Comparison of ENCODE assay signal across 12 mouse cellular contexts in the genomic region with DNA sequence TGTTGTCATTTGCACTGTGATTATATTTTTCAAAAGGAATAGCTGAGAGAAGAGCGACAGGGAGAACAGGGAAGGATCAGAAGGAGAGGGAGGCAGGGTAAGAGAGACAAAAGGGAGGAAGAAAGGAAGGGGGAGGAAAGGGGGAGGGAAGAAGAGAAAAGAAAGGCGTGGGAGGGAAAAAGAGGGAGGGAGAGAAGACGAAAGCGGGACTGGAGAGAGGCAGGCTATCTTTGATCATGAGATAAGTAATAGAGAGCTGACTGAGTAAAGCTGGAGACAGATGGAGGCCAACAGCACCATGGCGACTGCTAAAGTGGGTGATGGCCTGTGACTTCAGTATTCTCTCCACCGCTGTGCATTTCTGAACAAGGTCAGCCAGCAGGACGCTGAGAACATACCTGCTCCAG.
A peak's percentile ranks its signal among the peaks of the same experiment; 100 is the strongest.
DNase-seq lines count a peak whose midpoint lies in the region; ATAC-seq and TF ChIP-seq lines count a peak whose summit lies in the region.
"Had no signal": no experiment of that assay in that cellular context is flagged by ENCODE, and none has a peak within 500 bp of the region (broad histone marks: within the 10 kb centered on the region; RNA-seq: fewer than 3 reads in every experiment).

No protein-coding gene starts in this region.

- TF ChIP-seq POLR2A in olfactory bulb, adult 2 months (IDR thresholded peaks at IDR 0.05; ENCODE audit: insufficient read depth, low read depth, low read length) = no peak

- no peak overlapping the region for H3K9ac ChIP-seq in heart, embryonic 12.5 days
- no peak overlapping the region for H3K9ac ChIP-seq in lung, embryonic 15.5 days
- no peak overlapping the region for H3K9ac ChIP-seq in hindbrain, embryonic 12.5 days
- H3K9ac ChIP-seq: limb, embryonic 13.5 days had no signal

- peak overlapping the region; percentile 20 for H3K27ac ChIP-seq in heart, embryonic 12.5 days (ENCODE audit: poor library complexity, severe bottlenecking)
- H3K27ac ChIP-seq in lung, embryonic 15.5 days = 0 out of 2 replicates have a peak overlapping the region, but pooled peaks have one; percentile 8
- H3K27ac ChIP-seq in hindbrain, embryonic 12.5 days = peak overlapping the region; percentile 55; the same call in 1 of the 2 replicates
- peak overlapping the region; percentile 67 for H3K27ac ChIP-seq in olfactory bulb, adult 2 months (ENCODE audit: insufficient read depth, low read depth, low read length)
- H3K27ac ChIP-seq: limb, embryonic 13.5 days had no signal

- peaks cover 15% of the 10 kb centered on the region for H3K4me1 ChIP-seq in heart, embryonic 12.5 days (replicated peaks)
- H3K4me1 ChIP-seq in lung, embryonic 15.5 days = no peaks in the 10 kb centered on the region
- H3K4me1 ChIP-seq in hindbrain, embryonic 12.5 days = peaks cover 12% of the 10 kb centered on the region
- peaks cover 8% of the 10 kb centered on the region for H3K4me1 ChIP-seq in olfactory bulb, adult 2 months (ENCODE audit: control insufficient read depth, insufficient read depth, low read length)

- ATAC-seq in heart, embryonic 12.5 days (ENCODE audit: insufficient number of reproducible peaks, low FRiP score) = peak; percentile 36; the same call in 1 of the 2 replicates
- no peak for ATAC-seq in lung, embryonic 15.5 days (ENCODE audit: borderline replicate concordance, extremely low read depth, low FRiP score, low TSS enrichment)
- ATAC-seq in hindbrain, embryonic 12.5 days (ENCODE audit: low FRiP score) = no peak

- TF ChIP-seq CTCF in olfactory bulb, adult 2 months (IDR thresholded peaks at IDR 0.05; ENCODE audit: insufficient read depth, low read depth, low read length) = no peak

- intact Hi-C loops in heart, postnatal 36 days (cut with DNase I) = no loop called here

- peaks cover 18% of the 10 kb centered on the region; the same call in 1 of the 2 replicates for H3K36me3 ChIP-seq in heart, embryonic 12.5 days
- 0 out of 2 replicates have a peak, but pooled peaks cover 5% of the 10 kb centered on the region for H3K36me3 ChIP-seq in lung, embryonic 15.5 days
- 0 out of 2 replicates have a peak, but pooled peaks cover 2% of the 10 kb centered on the region for H3K36me3 ChIP-seq in hindbrain, embryonic 12.5 days

- H3K4me2 ChIP-seq in heart, embryonic 12.5 days = no peak overlapping the region
- H3K4me2 ChIP-seq in lung, embryonic 15.5 days = no peak overlapping the region
- H3K4me2 ChIP-seq in hindbrain, embryonic 12.5 days (replicated peaks) = no peak overlapping the region
- H3K4me2 ChIP-seq: limb, embryonic 13.5 days had no signal

- 33% methylated on average over 7 of the region's 7 CpGs for WGBS in heart, embryonic 12.5 days
- 29% methylated on average over 7 of the region's 7 CpGs for WGBS in lung, embryonic 15.5 days
- WGBS in hindbrain, embryonic 12.5 days = 38% methylated on average over 7 of the region's 7 CpGs
- WGBS in olfactory bulb, adult 2 months = 25% methylated on average over 7 of the region's 7 CpGs

- no peak overlapping the region for H3K4me3 ChIP-seq in heart, embryonic 12.5 days
- no peak overlapping the region for H3K4me3 ChIP-seq in lung, embryonic 15.5 days
- no peak overlapping the region for H3K4me3 ChIP-seq in hindbrain, embryonic 12.5 days
- H3K4me3 ChIP-seq in olfactory bulb, adult 2 months (ENCODE audit: insufficient read depth, low read depth, low read length) = no peak overlapping the region
- H3K4me3 ChIP-seq: limb, embryonic 13.5 days had no signal

- H3K9me3 ChIP-seq in heart, embryonic 12.5 days (replicated peaks) = no peaks in the 10 kb centered on the region
- no peaks in the 10 kb centered on the region for H3K9me3 ChIP-seq in lung, embryonic 15.5 days
- no peaks in the 10 kb centered on the region for H3K9me3 ChIP-seq in hindbrain, embryonic 12.5 days (replicated peaks)
- H3K9me3 ChIP-seq: limb, embryonic 13.5 days had no signal

- DNase-seq in heart, postnatal 36 days = no peak
- DNase-seq in lung, postnatal 14 days = no peak
- no peak for DNase-seq in spleen, postnatal 4 days (ENCODE audit: low spot score in 2 of 2)
- DNase-seq in cerebellum, adult 8-10 months = no peak
- DNase-seq: adrenal gland, adult 2 months; cerebellum, adult 9-11 months; layer of hippocampus, adult 9-11 months had no signal

- H3K27me3 ChIP-seq in heart, embryonic 12.5 days (replicated peaks) = no peaks in the 10 kb centered on the region
- H3K27me3 ChIP-seq in lung, embryonic 15.5 days = no peaks in the 10 kb centered on the region
- H3K27me3 ChIP-seq in hindbrain, embryonic 12.5 days = no peaks in the 10 kb centered on the region
- H3K27me3 ChIP-seq: limb, embryonic 13.5 days had no signal

Comparison
In these comparisons a context has a peak if more than half of its experiments do, and no peak if none do; other contexts are left out.
1. H3K27ac ChIP-seq: peak in every context shown above with its lines; median percentile 67 in olfactory bulb, adult 2 months; 55 in hindbrain, embryonic 12.5 days; 20 in heart, embryonic 12.5 days; 8 in lung, embryonic 15.5 days.